8 mouse cellular contexts compared by ENCODE assay signal in genomic region chr17:47864496-47864895, GRCm38 (mm10). TPM values are rescaled to one million over a fixed set of nuclear protein-coding genes. Genes with fewer than 3 reads are reported as not detected.
DNase-seq lines count a peak whose midpoint lies in the region; ATAC-seq and TF ChIP-seq lines count a peak whose summit lies in the region.

No protein-coding gene starts in this region.

- H3K4me1 ChIP-seq in intestine, postnatal 0 days (replicated peaks; ENCODE audit: control insufficient read depth, insufficient read depth, low read length) = no peaks in the 10 kb centered on the region
- H3K4me1 ChIP-seq in limb, embryonic 12.5 days (replicated peaks) = peaks cover 24% of the 10 kb centered on the region
- no peaks in the 10 kb centered on the region for H3K4me1 ChIP-seq in midbrain, embryonic 14.5 days (ENCODE audit: control insufficient read depth, insufficient read depth, low read length)

- WGBS in intestine, postnatal 0 days = 3% methylated on average over 17 of the region's 17 CpGs
- 2% methylated on average over 17 of the region's 17 CpGs for WGBS in limb, embryonic 12.5 days
- WGBS in midbrain, embryonic 14.5 days = 7% methylated on average over 17 of the region's 17 CpGs

- H3K9ac ChIP-seq in intestine, postnatal 0 days (ENCODE audit: low read depth, low read length) = no peak overlapping the region
- 0 out of 2 replicates have a peak overlapping the region, but pooled peaks have one; percentile 23 for H3K9ac ChIP-seq in limb, embryonic 12.5 days (replicated peaks)
- no peak overlapping the region for H3K9ac ChIP-seq in midbrain, embryonic 14.5 days (replicated peaks; ENCODE audit: low read length)

- peak; percentile 70 for ATAC-seq in intestine, postnatal 0 days
- ATAC-seq in limb, embryonic 12.5 days (ENCODE audit: insufficient number of reproducible peaks, insufficient read depth, low FRiP score, low TSS enrichment, low read depth) = peak; percentile 57
- peak; percentile 75 for ATAC-seq in midbrain, embryonic 14.5 days (ENCODE audit: low FRiP score, low TSS enrichment)

- H3K9me3 ChIP-seq in intestine, postnatal 0 days (ENCODE audit: control insufficient read depth) = no peaks in the 10 kb centered on the region
- no peaks in the 10 kb centered on the region for H3K9me3 ChIP-seq in limb, embryonic 12.5 days
- H3K9me3 ChIP-seq in midbrain, embryonic 14.5 days (ENCODE audit: control insufficient read depth, low read length) = no peaks in the 10 kb centered on the region

- no peak overlapping the region for H3K27ac ChIP-seq in intestine, postnatal 0 days (ENCODE audit: low read depth, low read length)
- peak overlapping the region; percentile 82; the same call in 1 of the 2 replicates for H3K27ac ChIP-seq in limb, embryonic 12.5 days
- 0 out of 2 replicates have a peak overlapping the region, but pooled peaks have one; percentile 41 for H3K27ac ChIP-seq in midbrain, embryonic 14.5 days (replicated peaks; ENCODE audit: low read depth, low read length)

- peak; percentile 98 for TF ChIP-seq CTCF in intestine, postnatal 0 days (IDR thresholded peaks at IDR 0.05; ENCODE audit: low read depth)

- DNase-seq in left cerebral cortex, adult 18-20 months (ENCODE audit: low spot score in 2 of 2) = peak; percentile 82 to 86
- no peak for DNase-seq in left cerebral cortex, adult 11 months (ENCODE audit: low spot score)
- DNase-seq in embryo, embryonic 9.5 days (ENCODE audit: extremely low spot score) = peak; percentile 88
- peak; percentile 96 for DNase-seq in heart, adult 11 months
- DNase-seq in midbrain, embryonic 14.5 days = peak; percentile 87
- peak; percentile 70 to 89 for DNase-seq in spleen, postnatal 10 days (ENCODE audit: low spot score in 2 of 2)

- no peaks in the 10 kb centered on the region for H3K27me3 ChIP-seq in intestine, postnatal 0 days (replicated peaks; ENCODE audit: control insufficient read depth, insufficient read depth, low read length)
- H3K27me3 ChIP-seq in limb, embryonic 12.5 days = peaks cover 3% of the 10 kb centered on the region
- no peaks in the 10 kb centered on the region for H3K27me3 ChIP-seq in midbrain, embryonic 14.5 days (ENCODE audit: control insufficient read depth, insufficient read depth, low read length)

- peaks cover 25% of the 10 kb centered on the region for H3K36me3 ChIP-seq in intestine, postnatal 0 days (ENCODE audit: control insufficient read depth, insufficient read depth)
- peaks cover 32% of the 10 kb centered on the region for H3K36me3 ChIP-seq in limb, embryonic 12.5 days
- H3K36me3 ChIP-seq in midbrain, embryonic 14.5 days (ENCODE audit: control insufficient read depth, insufficient read depth, low read length) = peaks cover 13% of the 10 kb centered on the region

- no peak overlapping the region for H3K4me3 ChIP-seq in intestine, postnatal 0 days (ENCODE audit: low read depth, low read length)
- no peak overlapping the region for H3K4me3 ChIP-seq in limb, embryonic 12.5 days (replicated peaks)
- no peak overlapping the region for H3K4me3 ChIP-seq in midbrain, embryonic 14.5 days (replicated peaks; ENCODE audit: low read depth, low read length)

- H3K4me2 ChIP-seq in intestine, postnatal 0 days (replicated peaks; ENCODE audit: low read depth) = peak overlapping the region; percentile 48
- peak overlapping the region; percentile 40 for H3K4me2 ChIP-seq in limb, embryonic 12.5 days
- H3K4me2 ChIP-seq in midbrain, embryonic 14.5 days (ENCODE audit: low read length) = peak overlapping the region; percentile 24; the same call in 1 of the 2 replicates

RNA-seq across cellular contexts. Expression of gene Mdfi, which starts 30.0 kb away (rescaled TPM):
- total RNA-seq in left cerebral cortex, adult 18-20 months (2021) = under 1 TPM in 1 of 2 experiments, not detected in 1; 0.88 TPM
- 1.7 and 2.1 TPM in 2 replicates for polyA plus RNA-seq in intestine, postnatal 0 days (2015; fragmentation: Nextera tagmentation; extraction: Ambion mirVana)
- polyA plus RNA-seq in limb, embryonic 12.5 days (2016; fragmentation: Nextera tagmentation; extraction: Ambion mirVana) = 32.1 and 44.7 TPM in 2 replicates
- 8.3 and 8.4 TPM in 2 replicates for polyA plus RNA-seq in midbrain, embryonic 14.5 days (2014; fragmentation: Nextera tagmentation; extraction: Ambion mirVana)

RNA-seq across cellular contexts. Expression of gene Foxp4, which starts 59.9 kb away (rescaled TPM):
- total RNA-seq in left cerebral cortex, adult 18-20 months (2021) = 10 to 100 TPM; 47.6 to 47.8 TPM
- 12.9 and 13.3 TPM in 2 replicates for polyA plus RNA-seq in intestine, postnatal 0 days (2015; fragmentation: Nextera tagmentation; extraction: Ambion mirVana)
- polyA plus RNA-seq in limb, embryonic 12.5 days (2016; fragmentation: Nextera tagmentation; extraction: Ambion mirVana) = 35.1 and 41.5 TPM in 2 replicates
- 40.6 and 40.9 TPM in 2 replicates for polyA plus RNA-seq in midbrain, embryonic 14.5 days (2014; fragmentation: Nextera tagmentation; extraction: Ambion mirVana)
